Mouse (Mus musculus) kidney, postnatal 10 days (tissue): ENCODE results near the gene Cask.

Experiments used
- DNase-seq: peaks from one replicate; pipeline ENCODE4 v3.0.0; 2021; ENCODE audit warnings: mixed read lengths

Cask gene

GRCm38 (mm10) chrX:13506376-13506775 is 344.8 kb downstream of the Cask start:
- DNase-seq: peak; percentile 24

GRCm38 (mm10) chrX:13504389-13504788 is 346.8 kb downstream of the Cask start:
- DNase-seq: no peak

- no peak for DNase-seq
These were observed 348.2 kb downstream of the Cask start for GRCm38 (mm10) chrX:13502862-13503375.

GRCm38 (mm10) chrX:13500284-13500683 is 350.9 kb downstream of the Cask start:
- no peak for DNase-seq

DNA sequence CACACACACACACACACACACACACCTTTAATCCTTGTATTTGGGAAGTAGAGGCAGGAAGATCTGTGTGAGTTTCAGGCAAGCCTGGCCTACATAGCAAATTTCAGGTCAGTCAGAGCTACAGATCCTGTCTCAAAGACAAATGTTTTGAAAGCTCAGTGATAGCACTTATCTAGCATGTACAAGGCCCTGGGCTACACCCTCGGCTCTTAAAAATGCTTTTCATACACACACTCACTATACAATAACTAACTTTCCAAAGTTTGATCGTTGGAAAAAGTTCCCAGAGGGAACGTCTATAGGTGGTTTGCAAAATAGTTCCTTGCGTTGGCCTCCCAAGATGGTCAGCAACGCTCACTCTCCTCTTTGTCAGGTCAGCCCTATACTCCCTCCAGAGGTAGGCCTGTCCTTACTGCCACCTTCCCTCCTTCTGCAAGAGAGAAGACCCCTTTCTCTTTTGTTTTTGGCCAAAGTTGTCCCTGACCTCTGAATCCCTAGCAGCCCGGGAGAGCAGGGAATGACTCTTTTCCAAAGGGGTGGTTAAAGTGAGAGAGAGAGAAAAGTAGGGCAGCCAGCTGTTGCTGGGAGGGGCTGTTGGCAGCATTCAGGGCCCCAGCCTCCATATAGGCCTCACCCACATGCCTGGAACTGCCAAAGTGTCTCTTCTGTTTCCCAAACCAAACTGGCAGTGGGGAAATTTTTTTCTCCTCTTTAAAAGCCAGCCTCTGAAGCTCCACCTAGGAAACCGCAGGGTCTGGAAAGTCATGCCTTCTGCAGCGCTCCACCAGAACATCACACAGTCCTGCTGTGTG is 356.1 kb downstream of the Cask start:
- no peak for DNase-seq

GRCm38 (mm10) chrX:13492922-13493321 is 358.2 kb downstream of the Cask start:
- DNase-seq: no peak

- no peak for DNase-seq
These were observed 360.2 kb downstream of the Cask start for GRCm38 (mm10) chrX:13490941-13491340.

DNA sequence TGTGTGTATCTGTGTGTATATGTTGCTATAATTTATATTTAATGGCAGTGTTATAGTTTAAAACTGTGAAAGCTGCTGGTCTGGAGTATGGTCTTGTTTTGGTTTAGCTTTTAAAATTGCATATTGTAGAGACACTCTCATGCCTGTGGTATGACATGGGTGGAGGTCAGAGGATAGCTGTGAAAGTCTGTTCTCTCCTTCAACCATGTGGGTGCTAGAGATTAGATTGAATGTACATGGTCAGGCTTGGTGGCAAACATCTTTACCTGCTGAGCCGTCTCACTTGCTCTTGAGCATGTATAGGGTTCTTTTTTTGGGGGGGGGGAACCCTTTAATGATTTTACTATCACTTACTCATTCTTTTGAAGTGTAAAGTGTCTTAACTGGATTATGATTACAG is 361.4 kb downstream of the Cask start:
- DNase-seq: no peak

GRCm38 (mm10) chrX:13489001-13489400 is 362.2 kb downstream of the Cask start:
- DNase-seq: no peak

DNA sequence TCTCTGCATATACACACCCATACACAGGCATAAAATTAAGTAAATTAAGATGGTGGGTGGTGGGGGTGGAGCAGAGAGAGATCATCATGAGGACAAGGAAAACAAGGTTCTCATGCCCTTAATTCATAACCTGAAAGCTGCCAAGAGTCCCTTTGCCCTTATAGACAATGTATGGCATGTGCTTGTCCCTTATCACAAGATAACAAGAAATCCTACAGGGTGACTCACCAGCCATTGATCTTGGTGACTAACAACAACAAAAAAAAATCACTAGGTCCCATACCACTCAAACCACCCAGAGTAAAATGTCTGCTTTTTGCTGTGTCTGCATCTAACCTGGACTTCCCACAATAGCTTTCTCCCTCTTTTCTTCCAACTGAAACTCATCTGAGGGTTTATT is 366.7 kb downstream of the Cask start:
- DNase-seq: no peak

- no peak for DNase-seq
These were observed 368.6 kb downstream of the Cask start for GRCm38 (mm10) chrX:13482576-13482975.

DNA sequence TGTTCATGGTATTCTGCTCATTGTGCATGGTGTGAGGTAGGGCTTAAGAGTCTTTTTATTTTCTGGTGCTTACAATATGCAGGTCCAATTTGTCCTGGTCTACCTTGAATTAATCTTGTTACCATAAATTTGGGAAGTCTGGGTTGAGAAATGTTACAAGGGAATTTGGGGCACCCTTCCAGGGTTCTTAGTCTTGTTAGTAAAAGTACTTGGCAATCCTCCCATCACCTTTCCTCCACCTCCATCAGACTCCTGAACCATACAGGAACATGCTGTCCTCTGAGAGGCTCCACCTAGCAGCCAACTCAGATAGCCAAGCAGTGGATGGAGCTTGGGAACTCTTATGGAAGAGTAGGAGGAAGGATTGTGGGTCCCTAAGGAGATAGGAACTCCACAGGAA is 371.6 kb downstream of the Cask start:
- DNase-seq: no peak

DNA sequence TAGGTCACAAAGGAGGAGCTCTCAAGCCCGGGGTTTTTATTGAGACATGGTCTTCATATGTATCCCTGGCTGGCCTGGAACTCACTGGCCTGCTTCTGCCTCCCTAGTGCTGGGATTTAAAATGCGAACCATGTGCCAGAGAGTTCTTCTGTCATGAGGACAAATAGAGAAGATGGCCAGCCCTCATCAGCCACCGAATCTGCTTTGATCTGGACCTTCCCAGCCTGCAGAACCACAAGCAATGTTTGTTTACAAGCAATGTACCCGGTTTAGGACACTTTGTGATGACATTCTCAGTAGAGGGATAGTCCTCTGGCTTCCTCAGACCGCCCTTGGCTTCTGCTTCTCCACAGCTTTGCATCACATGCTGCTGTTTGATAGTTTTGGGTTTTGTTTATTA is 372.9 kb downstream of the Cask start:
- no peak for DNase-seq

DNA sequence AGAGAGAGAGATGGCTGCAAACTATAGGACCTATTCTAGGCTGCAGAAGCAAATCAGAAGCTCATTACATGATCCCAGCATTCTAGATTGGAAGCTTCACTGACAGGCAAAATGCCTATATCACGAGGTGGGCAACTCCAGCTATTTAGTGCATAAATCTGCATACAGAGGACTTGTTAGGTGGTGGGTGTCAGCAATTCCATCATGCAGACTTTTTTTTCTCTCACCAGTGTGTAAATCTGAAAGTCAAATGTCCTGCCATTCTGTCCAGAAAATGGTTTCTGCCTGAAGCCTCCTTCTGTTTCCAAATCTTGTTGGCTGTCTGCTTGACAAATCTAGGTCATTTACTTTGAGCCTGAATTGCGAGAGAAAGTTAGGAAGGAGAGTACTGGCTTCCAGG is 373.6 kb downstream of the Cask start:
- no peak for DNase-seq

DNA sequence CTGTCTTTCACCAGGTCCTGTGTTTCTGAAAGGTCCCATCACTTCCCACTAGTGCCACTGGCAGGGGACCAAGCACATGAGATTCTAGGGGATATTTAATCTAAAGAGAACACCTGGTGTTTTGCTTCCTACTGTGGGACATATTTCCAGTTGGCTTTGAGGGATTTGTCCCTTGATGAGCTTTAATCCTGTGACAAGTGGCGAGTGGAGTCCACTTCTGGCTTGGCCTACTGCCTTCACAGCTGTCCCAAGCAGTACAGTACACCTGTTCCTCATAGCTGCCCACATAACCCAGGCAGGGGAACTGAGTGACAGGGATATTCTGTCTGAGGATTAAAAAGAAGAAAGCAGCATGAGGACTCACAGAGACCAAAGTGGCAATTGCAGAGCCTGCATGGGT is 375.8 kb downstream of the Cask start:
- no peak for DNase-seq

DNA sequence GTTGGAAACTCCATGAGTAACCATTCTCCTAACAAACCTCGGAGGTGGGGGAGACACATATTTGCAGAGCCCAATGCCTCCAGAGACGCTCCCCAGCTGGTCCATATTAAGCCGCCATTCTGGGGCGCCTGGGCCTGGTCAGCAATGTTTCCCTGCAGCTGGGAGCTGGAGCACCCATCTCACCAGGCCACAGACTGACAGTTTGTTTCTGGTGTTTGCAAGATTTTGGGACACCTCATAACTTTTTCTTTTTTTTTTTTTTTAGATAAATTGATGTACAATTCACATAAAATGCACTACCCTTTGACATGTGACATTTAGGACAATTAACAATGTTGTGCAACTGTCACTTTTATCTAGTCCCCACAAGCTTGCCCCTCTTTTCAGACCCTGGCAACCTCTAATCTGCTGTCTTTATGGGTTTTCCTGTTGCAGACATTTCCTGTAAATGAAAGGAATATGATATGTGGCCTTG is 378.4 kb downstream of the Cask start:
- peak; percentile 53 for DNase-seq

DNA sequence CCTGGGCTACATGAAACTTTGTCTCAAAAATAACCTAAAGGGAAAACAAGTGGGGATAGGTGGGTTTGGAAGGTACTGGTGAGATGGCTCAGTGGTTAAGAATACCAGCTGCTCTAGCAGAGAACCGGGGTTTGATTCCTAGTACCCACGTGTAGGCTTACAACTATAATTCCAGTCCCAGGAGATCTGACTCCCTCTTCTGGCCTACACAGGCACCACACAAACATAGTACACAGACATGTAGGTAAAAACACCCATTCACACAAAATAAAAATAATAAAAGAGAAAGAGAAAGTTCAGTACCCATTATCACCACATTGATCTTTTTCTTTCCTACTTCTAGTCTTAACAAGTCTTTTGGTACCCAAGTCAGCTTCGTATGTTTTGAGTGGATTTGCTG is 379.2 kb downstream of the Cask start:
- no peak for DNase-seq

DNA sequence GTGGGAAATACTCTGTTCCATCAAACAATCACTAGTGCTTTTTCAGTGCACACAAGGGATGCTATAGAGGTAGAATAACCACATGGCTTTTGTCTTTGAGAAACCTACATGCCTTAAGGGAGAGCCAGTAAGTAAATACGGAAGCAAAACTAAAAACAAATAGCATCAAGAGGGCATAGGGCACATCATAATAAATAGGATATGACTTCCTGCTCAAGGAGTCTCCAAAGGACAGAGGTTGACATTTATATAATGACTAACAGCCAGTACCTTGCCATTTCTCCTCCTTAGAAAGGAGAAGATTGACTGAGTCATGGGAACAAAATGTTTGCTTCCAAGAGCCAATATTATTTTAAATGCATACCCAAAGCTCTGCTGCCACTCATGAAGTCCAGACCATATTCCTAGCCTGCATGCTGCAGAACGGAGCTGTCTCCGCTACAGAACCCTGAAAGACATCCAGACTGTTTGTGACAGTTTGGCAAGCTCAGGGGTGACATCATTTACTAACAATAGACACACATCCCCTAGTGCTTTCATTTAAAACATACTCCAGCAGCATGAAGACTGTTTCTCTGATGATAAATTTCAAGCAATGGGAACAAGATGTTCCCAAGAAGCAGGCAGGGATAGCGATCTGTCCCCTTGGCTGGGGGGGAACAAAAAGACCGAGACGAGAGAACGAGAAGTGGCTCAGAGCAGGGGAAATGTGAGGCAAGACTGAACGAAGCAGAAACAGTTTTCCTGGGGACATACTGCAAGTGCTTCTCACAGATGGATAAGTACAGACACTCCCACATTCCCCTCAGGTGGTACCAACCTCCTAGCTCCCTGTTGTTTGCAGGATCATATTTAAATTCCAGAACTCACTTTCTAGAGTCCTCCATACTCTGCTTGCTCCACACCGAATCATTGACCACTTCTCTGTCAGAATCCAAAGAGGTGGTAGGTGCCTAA is 381.7 kb downstream of the Cask start:
- DNase-seq: peak; percentile 21

- DNase-seq: no peak
These were observed 384.0 kb downstream of the Cask start for GRCm38 (mm10) chrX:13467121-13467571.
